Mouse (Mus musculus): ENCODE results near the gene 4921509C19Rik. TPM values are rescaled to one million over a fixed set of nuclear protein-coding genes. Genes with fewer than 3 reads are reported as not detected.
"Not testable (repeated sequence)": the region's sequence is repeated elsewhere in the genome, so short reads cannot be mapped to it uniquely, and the experiment has no call there.

4921509C19Rik gene
- not detected for total RNA-seq (2021)

GRCm38 (mm10) chr2:151476053-151476452 lies at the start of gene 4921509C19Rik:
TSS of gene 4921509C19Rik (minus strand) at chr2:151476153.
- DNase-seq (ENCODE audit: extremely low spot score in 1 of 2, low spot score in 1 of 2) = not testable (repeated sequence)

GRCm38 (mm10) chr2:151525520-151525919 lies 49.6 kb upstream of the 4921509C19Rik start:
- DNase-seq (ENCODE audit: extremely low spot score in 1 of 2, low spot score in 1 of 2) = no peak

- DNase-seq (ENCODE audit: extremely low spot score in 1 of 2, low spot score in 1 of 2) = no peak
These were observed 48.5 kb upstream of the 4921509C19Rik start for GRCm38 (mm10) chr2:151524324-151525041.

- no peak for DNase-seq (ENCODE audit: extremely low spot score in 1 of 2, low spot score in 1 of 2)
These were observed 43.0 kb upstream of the 4921509C19Rik start for GRCm38 (mm10) chr2:151519000-151519399.

GRCm38 (mm10) chr2:151513525-151514285 lies 37.8 kb upstream of the 4921509C19Rik start:
- no peak for DNase-seq (ENCODE audit: extremely low spot score in 1 of 2, low spot score in 1 of 2)

- peak in 1 of 2 experiments; percentile 49 for DNase-seq (ENCODE audit: extremely low spot score in 1 of 2, low spot score in 1 of 2)
These were observed 36.2 kb upstream of the 4921509C19Rik start for GRCm38 (mm10) chr2:151512199-151512598.

- DNase-seq (ENCODE audit: extremely low spot score in 1 of 2, low spot score in 1 of 2) = no peak
These were observed 28.3 kb upstream of the 4921509C19Rik start for GRCm38 (mm10) chr2:151504226-151504625.

- DNase-seq (ENCODE audit: extremely low spot score in 1 of 2, low spot score in 1 of 2) = no peak
These were observed 24.6 kb upstream of the 4921509C19Rik start for GRCm38 (mm10) chr2:151500442-151501007.

- DNase-seq (ENCODE audit: extremely low spot score in 1 of 2, low spot score in 1 of 2) = no peak
These were observed 22.4 kb upstream of the 4921509C19Rik start for GRCm38 (mm10) chr2:151498358-151498757.

- DNase-seq (ENCODE audit: extremely low spot score in 1 of 2, low spot score in 1 of 2) = peak; percentile 97 to 98
These were observed 18.3 kb upstream of the 4921509C19Rik start, which contains the start of gene Nsfl1c for GRCm38 (mm10) chr2:151494035-151494803. TSS of gene Nsfl1c (plus strand) at chr2:151494182.

- no peak for DNase-seq (ENCODE audit: extremely low spot score in 1 of 2, low spot score in 1 of 2)
These were observed 10.5 kb upstream of the 4921509C19Rik start for GRCm38 (mm10) chr2:151486496-151486895.

- DNase-seq (ENCODE audit: extremely low spot score in 1 of 2, low spot score in 1 of 2) = not testable (repeated sequence)
These were observed 41.0 kb downstream of the 4921509C19Rik start for GRCm38 (mm10) chr2:151434971-151435370.

- DNase-seq (ENCODE audit: extremely low spot score in 1 of 2, low spot score in 1 of 2) = not testable (repeated sequence)
These were observed 41.8 kb downstream of the 4921509C19Rik start for GRCm38 (mm10) chr2:151434203-151434602.

Other genes starting within 250 kb of the 4921509C19Rik start
- gene Nsfl1c, start 18.0 kb upstream of the 4921509C19Rik start, total RNA-seq (2021) = 100 to 1,000 TPM; 136 to 139 TPM
- gene Fkbp1a, start 66.3 kb upstream of the 4921509C19Rik start, total RNA-seq (2021) = 100 to 1,000 TPM; 877 to 984 TPM
- gene Sdcbp2, start 96.5 kb upstream of the 4921509C19Rik start, total RNA-seq (2021) = 1 to 10 TPM; 1.5 TPM
- 100 to 1,000 TPM; 380 to 402 TPM for gene Snph, start 156.4 kb upstream of the 4921509C19Rik start, total RNA-seq (2021)
- 1 to 10 TPM in 1 of 2 experiments, under 1 TPM in 1; 0.89 to 1.2 TPM for gene Rad21l, start 192.4 kb upstream of the 4921509C19Rik start, total RNA-seq (2021)
- 1 to 10 TPM; 4.6 to 4.7 TPM for gene Tmem74b, start 225.9 kb upstream of the 4921509C19Rik start, total RNA-seq (2021)

All from layer of hippocampus, postnatal 25 days (tissue).